Mouse (Mus musculus) ES-CJ7 (cell line): Measurements from ENCODE around the gene Snrnp70.

Source experiments
- DNase-seq: peaks from one replicate; pipeline ENCODE4 v3.0.0; 2011; ENCODE audit warnings: low read depth, low spot score

Snrnp70 gene

GRCm38 (mm10) chr7:45395578-45396336, at the start of gene Snrnp70:
Snrnp70 (minus strand) TSS chr7:45395742.
- peak; percentile 100 for DNase-seq

- no peak for DNase-seq
Measured at GRCm38 (mm10) chr7:45443526-45444420, 48.2 kb upstream of the Snrnp70 start.

- peak; percentile 87 for DNase-seq
Measured at GRCm38 (mm10) chr7:45437521-45438276, 42.2 kb upstream of the Snrnp70 start, which contains the start of gene Ruvbl2. Ruvbl2 (minus strand) TSS chr7:45438096.

GRCm38 (mm10) chr7:45437046-45437445, 41.5 kb upstream of the Snrnp70 start:
- peak; percentile 74 for DNase-seq

GRCm38 (mm10) chr7:45436444-45436843, 40.9 kb upstream of the Snrnp70 start:
- DNase-seq, result no peak

GRCm38 (mm10) chr7:45435038-45435437, 39.5 kb upstream of the Snrnp70 start:
- DNase-seq, result no peak

- DNase-seq, result peak; percentile 100
Measured at GRCm38 (mm10) chr7:45434203-45435015, 38.9 kb upstream of the Snrnp70 start, which contains the start of gene Gys1. Gys1 (plus strand) TSS chr7:45434844.

GRCm38 (mm10) chr7:45433835-45434202, 38.3 kb upstream of the Snrnp70 start:
- DNase-seq, result no peak

- no peak for DNase-seq
Measured at GRCm38 (mm10) chr7:45426556-45426955, 31.0 kb upstream of the Snrnp70 start.

- no peak for DNase-seq
Measured at GRCm38 (mm10) chr7:45421194-45421593, 25.7 kb upstream of the Snrnp70 start.

GRCm38 (mm10) chr7:45420615-45420919, 25.0 kb upstream of the Snrnp70 start, which contains the start of gene Lhb:
Lhb (plus strand) TSS chr7:45420820.
- no peak for DNase-seq

- peak; percentile 88 for DNase-seq
Measured at GRCm38 (mm10) chr7:45419859-45420614, 24.5 kb upstream of the Snrnp70 start.

- no peak for DNase-seq
Measured at GRCm38 (mm10) chr7:45417962-45418492, 22.5 kb upstream of the Snrnp70 start.

- no peak for DNase-seq
Measured at GRCm38 (mm10) chr7:45415636-45416035, 20.1 kb upstream of the Snrnp70 start.

GRCm38 (mm10) chr7:45414740-45415224, 19.2 kb upstream of the Snrnp70 start:
- DNase-seq, result no peak

GRCm38 (mm10) chr7:45413864-45414739, 18.6 kb upstream of the Snrnp70 start:
- no peak for DNase-seq

- peak; percentile 48 for DNase-seq
Measured at GRCm38 (mm10) chr7:45413113-45413863, 17.7 kb upstream of the Snrnp70 start, which contains the start of gene Ntf5. Ntf5 (plus strand) TSS chr7:45413695.

- DNase-seq, result no peak
Measured at GRCm38 (mm10) chr7:45412421-45412820, 16.9 kb upstream of the Snrnp70 start.
